Mouse (Mus musculus): ENCODE data around the gene Odf2l.

DNA sequence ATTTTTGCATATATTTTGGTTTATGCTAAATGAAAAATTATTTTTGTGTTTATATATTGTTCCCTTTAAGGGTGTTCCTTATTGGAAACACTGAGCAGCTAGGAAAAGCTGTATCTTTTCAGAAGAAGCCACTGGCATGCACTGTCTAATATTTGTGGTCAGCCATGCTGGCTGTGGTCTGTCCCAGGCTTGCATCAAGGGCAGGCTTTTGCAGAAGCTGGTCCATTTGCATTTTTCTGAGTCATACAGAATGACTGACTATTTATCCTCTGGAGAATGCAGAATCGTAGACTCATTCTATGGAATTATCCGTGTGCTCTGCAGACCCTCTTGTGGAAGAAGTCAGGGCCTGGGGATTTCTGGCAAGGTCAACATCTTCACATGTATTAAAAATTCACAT, 79.7 kb downstream of the Odf2l start:
- no peak for TF ChIP-seq POLR2A (IDR thresholded peaks at IDR 0.05; ENCODE audit: control insufficient read depth, extremely low read depth, insufficient read depth, low read length, poor library complexity)
- TF ChIP-seq CTCF (IDR thresholded peaks at IDR 0.05; ENCODE audit: borderline replicate concordance, control insufficient read depth, extremely low read depth, insufficient read depth, low read length, poor library complexity), result no peak

Data from thymus, adult 2 months (tissue).